Comparison of ENCODE assay signal across 1 mouse cellular context in the genomic region with DNA sequence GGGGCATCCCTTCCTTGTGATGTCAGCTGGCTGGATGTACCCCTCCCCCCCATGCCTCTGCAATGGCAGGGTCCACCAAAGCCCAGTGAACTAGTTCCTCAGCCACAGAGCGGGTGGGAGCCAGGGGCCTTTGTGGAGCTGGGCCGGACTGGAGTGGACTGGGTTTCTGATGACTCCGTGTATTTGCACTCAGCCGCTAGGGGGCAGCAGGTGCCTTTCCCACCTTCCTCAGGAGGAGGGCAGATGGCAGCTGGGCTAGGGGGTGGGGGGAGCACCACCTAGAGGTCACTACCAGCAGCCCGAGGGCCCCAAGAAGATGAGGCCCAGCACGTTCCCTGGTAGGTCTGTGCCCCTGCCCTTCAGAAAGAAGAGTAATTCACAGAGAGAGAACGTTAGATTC.
TF ChIP-seq lines count a peak whose summit lies in the region.

No protein-coding gene starts in this region.

TF ChIP-seq in CH12.LX, 34 proteins besides CTCF, POLR2A, EP300 and RAD21 (continued from another document):
- TF ChIP-seq MAFK (IDR thresholded peaks at IDR 0.05; ENCODE audit: insufficient replicate concordance, low read length), result peak; percentile 57; the same call in 1 of the 2 replicates
- TF ChIP-seq E2F4 (IDR thresholded peaks at IDR 0.05; ENCODE audit: insufficient replicate concordance, low read depth, low read length), result no peak
- TF ChIP-seq ELF1 (IDR thresholded peaks at IDR 0.05; ENCODE audit: low read depth, low read length), result no peak
- TF ChIP-seq UBTF (IDR thresholded peaks at IDR 0.05; ENCODE audit: low read depth, low read length), result no peak
- peak; percentile 25; the same call in 1 of the 2 replicates for TF ChIP-seq IRF4 (IDR thresholded peaks at IDR 0.05; ENCODE audit: low read depth, low read length)
- no peak for TF ChIP-seq JUND (conservative IDR thresholded peaks at IDR 0.05; ENCODE audit: low read depth, low read length)
